Mouse (Mus musculus): ENCODE data around the gene Calm3. TPM values are rescaled to one million over a fixed set of nuclear protein-coding genes. Genes with fewer than 3 reads are reported as not detected.

The Calm3 gene
- polyA plus RNA-seq, 1 experiment from 2014 or later = 295 TPM

DNA sequence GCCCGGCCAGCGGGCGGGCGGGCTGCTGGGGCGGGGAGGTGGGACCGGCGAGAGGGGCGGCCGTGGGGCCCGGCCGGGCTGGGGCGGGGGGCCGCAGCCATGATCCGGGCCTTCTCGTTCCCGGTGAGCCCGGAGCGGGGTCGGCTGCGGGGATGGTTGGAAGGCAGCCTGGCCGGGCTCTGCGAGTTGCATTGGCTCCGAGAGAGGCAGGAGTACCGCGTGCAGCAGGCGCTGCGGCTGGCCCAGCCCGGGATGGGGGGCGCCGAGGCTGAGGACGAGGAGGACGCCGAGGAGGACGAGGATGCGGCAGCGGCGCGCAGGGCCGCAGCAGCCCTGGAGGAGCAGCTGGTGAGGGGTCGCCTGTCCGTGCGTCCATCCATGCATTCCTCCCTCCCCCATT is 48.6 kb downstream of the Calm3 start:
- Histone ChIP-seq H3K36me3 (ENCODE audit: control insufficient read depth, insufficient read depth, low read length) (no peaks in the 10 kb centered on the region), H3K9me3 (ENCODE audit: control insufficient read depth, low read length) (no peaks in the 10 kb centered on the region), H3K27ac (ENCODE audit: low read depth, low read length) (0 out of 2 replicates have a peak overlapping the region, but pooled peaks have one; percentile 1), H3K4me3 (ENCODE audit: low read depth, low read length) (peak overlapping the region; percentile 50), H3K4me1 (ENCODE audit: control insufficient read depth, insufficient read depth, low read length) (peaks cover 23% of the 10 kb centered on the region), H3K4me2 (peak overlapping the region; percentile 75), H3K27me3 (ENCODE audit: control insufficient read depth, insufficient read depth, low read length) (no peaks in the 10 kb centered on the region), H3K9ac (ENCODE audit: low read length) (peak overlapping the region; percentile 80)
- no peak for DNase-seq (ENCODE audit: low spot score, missing footprints)
- 0% methylated on average over 40 of the region's 42 CpGs for WGBS
- no peak; the same call in 1 of the 2 replicates for ATAC-seq (ENCODE audit: low FRiP score)

DNA sequence AGATGAGACGGTGACA is 48.8 kb downstream of the Calm3 start, which contains the start of gene Dact3:
Gene Dact3 (plus strand): TSS at position 8 of the 16 bp plus-strand sequence.
- WGBS = 0% methylated on average over 1 of the region's 1 CpGs
- DNase-seq (ENCODE audit: low spot score, missing footprints) (no peak), ATAC-seq (ENCODE audit: low FRiP score) (no peak)
- peak within 1 kb of the TSS; percentile 75 for H3K4me2 ChIP-seq
- peak within 1 kb of the TSS; percentile 50 for H3K4me3 ChIP-seq (ENCODE audit: low read depth, low read length)
- H3K9ac ChIP-seq (ENCODE audit: low read length) = peak within 1 kb of the TSS; percentile 80
- H3K4me1 ChIP-seq (ENCODE audit: control insufficient read depth, insufficient read depth, low read length) = peaks cover 21% of the 10 kb centered on the region
- H3K36me3 ChIP-seq (ENCODE audit: control insufficient read depth, insufficient read depth, low read length) = no peaks in the 10 kb centered on the region
- no peaks in the 10 kb centered on the region for H3K27me3 ChIP-seq (ENCODE audit: control insufficient read depth, insufficient read depth, low read length)
- H3K9me3 ChIP-seq (ENCODE audit: control insufficient read depth, low read length) = no peaks in the 10 kb centered on the region
- H3K27ac ChIP-seq (ENCODE audit: low read depth, low read length) = peak within 1 kb of the TSS; percentile 57

DNA sequence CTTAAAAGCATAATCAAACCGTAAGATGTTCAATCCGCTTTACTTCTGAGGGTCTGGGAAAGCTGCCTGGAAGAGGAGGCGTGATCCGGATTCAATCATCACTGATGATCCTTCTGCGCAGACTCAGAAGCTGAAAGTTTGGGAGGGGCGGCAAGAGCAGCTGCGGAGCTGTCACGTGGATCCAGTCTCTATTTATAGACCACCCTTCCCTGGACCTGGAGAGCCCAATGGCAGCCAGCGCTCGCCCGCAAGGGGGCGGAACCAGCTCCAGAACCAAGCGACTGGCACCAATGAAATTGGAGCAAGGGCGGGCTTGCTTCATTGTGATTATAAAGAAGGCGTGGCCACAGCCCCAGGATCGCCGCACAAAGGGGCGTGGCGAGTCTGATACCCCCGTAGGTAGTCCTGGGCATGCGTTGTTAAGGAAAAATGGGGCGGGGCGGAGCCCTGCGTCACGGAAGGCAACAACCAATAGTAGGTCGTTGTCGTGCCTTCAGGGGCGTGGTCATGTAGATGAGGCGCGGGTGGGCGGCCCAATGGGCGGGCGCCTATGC is 49.1 kb downstream of the Calm3 start:
- Histone ChIP-seq H3K36me3 (ENCODE audit: control insufficient read depth, insufficient read depth, low read length) (no peaks in the 10 kb centered on the region), H3K9ac (ENCODE audit: low read length) (no peak overlapping the region; the same call in 1 of the 2 replicates), H3K27ac (ENCODE audit: low read depth, low read length) (peak overlapping the region; percentile 57), H3K4me2 (peak overlapping the region; percentile 75), H3K9me3 (ENCODE audit: control insufficient read depth, low read length) (no peaks in the 10 kb centered on the region), H3K4me1 (ENCODE audit: control insufficient read depth, insufficient read depth, low read length) (peaks cover 19% of the 10 kb centered on the region), H3K27me3 (ENCODE audit: control insufficient read depth, insufficient read depth, low read length) (no peaks in the 10 kb centered on the region), H3K4me3 (ENCODE audit: low read depth, low read length) (peak overlapping the region; percentile 50)
- peak; percentile 100 for DNase-seq (ENCODE audit: low spot score, missing footprints)
- ATAC-seq (ENCODE audit: low FRiP score) = peak; percentile 95
- under 1% methylated on average over 33 of the region's 33 CpGs for WGBS

DNA sequence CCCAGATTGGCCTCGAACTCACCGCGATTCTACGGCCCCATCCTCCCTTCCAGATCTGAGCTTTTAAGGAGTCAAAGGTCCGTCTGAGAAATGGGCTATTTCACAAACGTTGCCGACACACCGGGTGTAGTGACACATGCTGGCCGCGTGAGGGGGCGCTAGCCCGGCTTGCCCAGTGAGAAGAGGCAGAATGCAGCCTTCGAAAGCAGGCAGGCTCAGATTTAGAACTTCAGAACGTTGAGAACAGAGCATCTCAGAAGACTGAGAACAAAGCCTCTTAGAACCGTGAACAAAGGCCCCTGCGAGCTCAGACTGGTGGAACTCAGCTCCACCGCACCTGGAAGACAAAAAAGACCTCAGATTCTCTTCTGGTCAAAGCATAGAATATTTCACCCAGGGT is 49.7 kb downstream of the Calm3 start:
- no peak overlapping the region for H3K9ac ChIP-seq (ENCODE audit: low read length)
- peak overlapping the region; percentile 57 for H3K27ac ChIP-seq (ENCODE audit: low read depth, low read length)
- peaks cover 17% of the 10 kb centered on the region for H3K4me1 ChIP-seq (ENCODE audit: control insufficient read depth, insufficient read depth, low read length)
- peak overlapping the region; percentile 20; the same call in 1 of the 2 replicates for H3K4me3 ChIP-seq (ENCODE audit: low read depth, low read length)
- no peaks in the 10 kb centered on the region for H3K9me3 ChIP-seq (ENCODE audit: control insufficient read depth, low read length)
- H3K36me3 ChIP-seq (ENCODE audit: control insufficient read depth, insufficient read depth, low read length) = no peaks in the 10 kb centered on the region
- no peaks in the 10 kb centered on the region for H3K27me3 ChIP-seq (ENCODE audit: control insufficient read depth, insufficient read depth, low read length)
- ATAC-seq (ENCODE audit: low FRiP score) (no peak), DNase-seq (ENCODE audit: low spot score, missing footprints) (peak; percentile 93)
- peak overlapping the region; percentile 14; the same call in 1 of the 2 replicates for H3K4me2 ChIP-seq
- WGBS = 5% methylated on average over 17 of the region's 17 CpGs

DNA sequence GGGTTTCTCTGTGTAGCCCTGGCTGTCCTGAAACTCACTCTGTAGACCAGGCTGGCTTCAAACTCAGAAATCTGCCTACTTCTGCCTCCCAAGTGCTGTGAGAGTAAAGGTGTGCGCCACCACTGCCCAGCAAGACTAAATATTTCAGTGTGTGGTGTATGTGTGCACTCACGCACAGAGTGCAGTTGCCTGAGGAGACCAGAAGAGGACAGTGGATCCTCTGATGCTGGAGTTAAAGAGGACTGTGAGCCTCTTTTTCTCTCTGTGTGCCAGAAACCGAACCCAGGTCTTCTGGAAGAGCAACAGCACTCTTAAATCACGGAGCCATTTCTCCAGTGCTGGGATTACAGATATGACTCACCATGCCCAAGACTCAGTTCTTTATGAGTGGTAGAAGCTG is 50.5 kb downstream of the Calm3 start:
- WGBS = 92% methylated on average over 4 of the region's 4 CpGs
- H3K9me3 ChIP-seq (ENCODE audit: control insufficient read depth, low read length) = no peaks in the 10 kb centered on the region
- no peak overlapping the region for H3K4me2 ChIP-seq
- peaks cover 17% of the 10 kb centered on the region for H3K4me1 ChIP-seq (ENCODE audit: control insufficient read depth, insufficient read depth, low read length)
- DNase-seq (ENCODE audit: low spot score, missing footprints) (no peak), ATAC-seq (ENCODE audit: low FRiP score) (no peak)
- H3K36me3 ChIP-seq (ENCODE audit: control insufficient read depth, insufficient read depth, low read length) = no peaks in the 10 kb centered on the region
- H3K9ac ChIP-seq (ENCODE audit: low read length) = no peak overlapping the region
- no peaks in the 10 kb centered on the region for H3K27me3 ChIP-seq (ENCODE audit: control insufficient read depth, insufficient read depth, low read length)
- H3K27ac ChIP-seq (ENCODE audit: low read depth, low read length) = no peak overlapping the region
- no peak overlapping the region for H3K4me3 ChIP-seq (ENCODE audit: low read depth, low read length)

DNA sequence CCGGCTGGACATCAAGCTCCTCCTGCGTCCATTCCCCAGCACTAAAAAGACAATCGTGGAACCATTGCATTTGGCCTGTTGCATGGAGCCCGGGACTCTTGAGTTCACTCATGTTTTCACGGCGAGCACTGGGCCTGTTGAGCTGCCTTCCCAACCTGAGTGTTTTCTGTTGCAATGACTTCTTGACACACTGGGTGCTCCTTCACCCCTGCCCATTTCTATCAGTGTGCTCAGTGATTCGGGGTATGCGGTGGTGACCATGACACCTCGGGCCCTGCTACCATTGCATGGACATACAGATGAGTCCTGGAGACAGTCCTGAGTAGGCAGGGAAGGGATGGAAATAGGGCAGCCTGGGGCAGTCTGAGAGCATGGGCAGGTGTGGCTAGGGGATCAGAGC is 51.4 kb downstream of the Calm3 start:
- H3K4me2 ChIP-seq = no peak overlapping the region
- H3K4me1 ChIP-seq (ENCODE audit: control insufficient read depth, insufficient read depth, low read length) = peaks cover 17% of the 10 kb centered on the region
- no peak overlapping the region for H3K4me3 ChIP-seq (ENCODE audit: low read depth, low read length)
- no peaks in the 10 kb centered on the region for H3K9me3 ChIP-seq (ENCODE audit: control insufficient read depth, low read length)
- H3K36me3 ChIP-seq (ENCODE audit: control insufficient read depth, insufficient read depth, low read length) = no peaks in the 10 kb centered on the region
- DNase-seq (ENCODE audit: low spot score, missing footprints) (no peak), ATAC-seq (ENCODE audit: low FRiP score) (no peak)
- 94% methylated on average over 9 of the region's 9 CpGs for WGBS
- no peak overlapping the region for H3K27ac ChIP-seq (ENCODE audit: low read depth, low read length)
- no peaks in the 10 kb centered on the region for H3K27me3 ChIP-seq (ENCODE audit: control insufficient read depth, insufficient read depth, low read length)
- H3K9ac ChIP-seq (ENCODE audit: low read length) = no peak overlapping the region

DNA sequence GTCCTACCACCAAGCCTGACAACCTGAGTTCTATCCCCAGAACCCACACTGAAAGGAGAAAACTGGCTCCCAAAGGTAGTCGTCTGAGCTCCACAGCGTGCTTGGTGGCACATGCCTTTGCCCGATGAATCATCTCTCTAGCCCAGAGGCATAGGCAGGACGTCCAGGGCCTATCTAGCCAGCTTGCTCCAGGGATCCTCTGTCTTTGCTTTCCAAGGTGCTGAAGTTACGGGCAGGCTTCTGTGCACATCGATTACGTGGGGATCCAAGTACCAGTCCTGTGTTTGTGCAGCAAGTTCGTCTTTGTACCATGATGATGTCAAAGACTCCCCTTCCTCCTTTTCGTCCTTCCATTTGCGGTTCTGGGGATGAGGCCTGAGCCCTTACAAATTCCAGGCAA is 52.3 kb downstream of the Calm3 start:
- no peaks in the 10 kb centered on the region for H3K9me3 ChIP-seq (ENCODE audit: control insufficient read depth, low read length)
- no peak for DNase-seq (ENCODE audit: low spot score, missing footprints)
- 87% methylated on average over 10 of the region's 10 CpGs for whole genome bisulfite sequencing

DNA sequence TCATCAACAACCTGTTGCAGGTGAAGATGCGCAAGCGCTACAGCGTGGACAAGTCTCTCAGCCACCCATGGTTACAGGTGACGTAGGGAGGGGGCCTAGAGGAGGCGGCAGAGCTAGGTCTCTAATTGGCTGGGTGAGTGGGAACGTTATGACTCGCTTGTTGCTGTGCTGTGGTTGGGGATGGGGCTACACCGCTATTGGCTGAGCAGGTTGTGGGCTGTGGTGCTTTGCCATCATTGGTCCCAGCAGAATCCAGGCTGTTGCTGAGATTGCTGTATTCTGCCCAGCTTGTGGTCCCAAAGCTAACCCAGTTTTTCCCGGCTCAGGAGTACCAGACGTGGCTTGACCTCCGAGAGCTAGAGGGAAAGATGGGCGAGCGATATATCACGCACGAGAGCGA is 54.4 kb downstream of the Calm3 start:
- Histone ChIP-seq H3K4me2 (peak overlapping the region; percentile 14; the same call in 1 of the 2 replicates), H3K4me1 (ENCODE audit: control insufficient read depth, insufficient read depth, low read length) (no peaks in the 10 kb centered on the region), H3K4me3 (ENCODE audit: low read depth, low read length) (no peak overlapping the region), H3K27me3 (ENCODE audit: control insufficient read depth, insufficient read depth, low read length) (no peaks in the 10 kb centered on the region), H3K27ac (ENCODE audit: low read depth, low read length) (no peak overlapping the region), H3K9ac (ENCODE audit: low read length) (no peak overlapping the region), H3K36me3 (ENCODE audit: control insufficient read depth, insufficient read depth, low read length) (no peaks in the 10 kb centered on the region), H3K9me3 (ENCODE audit: control insufficient read depth, low read length) (no peaks in the 10 kb centered on the region)
- DNase-seq (ENCODE audit: low spot score, missing footprints) (peak; percentile 92), ATAC-seq (ENCODE audit: low FRiP score) (peak; percentile 93)
- WGBS = 18% methylated on average over 16 of the region's 16 CpGs

More for the DNA sequence above, 52.3 kb downstream of the Calm3 start:
- Histone ChIP-seq H3K27ac (ENCODE audit: low read depth, low read length) (no peak overlapping the region), H3K36me3 (ENCODE audit: control insufficient read depth, insufficient read depth, low read length) (no peaks in the 10 kb centered on the region), H3K4me3 (ENCODE audit: low read depth, low read length) (no peak overlapping the region), H3K4me2 (no peak overlapping the region), H3K4me1 (ENCODE audit: control insufficient read depth, insufficient read depth, low read length) (peaks cover 11% of the 10 kb centered on the region), H3K27me3 (ENCODE audit: control insufficient read depth, insufficient read depth, low read length) (no peaks in the 10 kb centered on the region), H3K9ac (ENCODE audit: low read length) (no peak overlapping the region)
- ATAC-seq (ENCODE audit: low FRiP score) = no peak

DNA sequence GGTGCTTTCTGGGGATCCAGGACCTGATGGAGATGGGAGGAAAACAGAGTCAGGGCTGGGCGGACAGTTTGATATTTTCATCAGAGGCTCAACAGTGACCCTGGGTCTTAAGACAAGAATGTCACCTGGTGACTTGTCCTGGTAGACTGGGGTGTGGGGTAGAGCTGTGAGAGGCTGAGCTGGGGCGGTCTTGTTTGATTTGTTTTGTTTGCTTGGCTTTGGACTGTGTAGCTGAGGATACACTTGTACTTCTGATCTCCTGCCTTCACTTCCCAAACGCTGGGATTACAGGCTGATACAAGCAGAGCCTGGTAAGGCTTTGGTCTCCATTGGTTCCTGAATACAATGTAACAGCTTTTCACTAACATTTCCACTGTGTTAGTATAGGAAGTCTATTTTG is 56.4 kb downstream of the Calm3 start:
- H3K4me1 ChIP-seq (ENCODE audit: control insufficient read depth, insufficient read depth, low read length) = no peaks in the 10 kb centered on the region
- no peaks in the 10 kb centered on the region for H3K9me3 ChIP-seq (ENCODE audit: control insufficient read depth, low read length)
- H3K4me3 ChIP-seq (ENCODE audit: low read depth, low read length) = no peak overlapping the region
- no peak overlapping the region for H3K27ac ChIP-seq (ENCODE audit: low read depth, low read length)
- DNase-seq (ENCODE audit: low spot score, missing footprints) = no peak
- ATAC-seq (ENCODE audit: low FRiP score) = no peak
- no peak overlapping the region for H3K4me2 ChIP-seq
- WGBS = 92% methylated on average over 3 of the region's 3 CpGs
- H3K36me3 ChIP-seq (ENCODE audit: control insufficient read depth, insufficient read depth, low read length) = peaks cover 5% of the 10 kb centered on the region; the same call in 1 of the 2 replicates
- H3K9ac ChIP-seq (ENCODE audit: low read length) = no peak overlapping the region
- H3K27me3 ChIP-seq (ENCODE audit: control insufficient read depth, insufficient read depth, low read length) = no peaks in the 10 kb centered on the region
